Mouse (Mus musculus): ENCODE data around the gene Gng2. TPM values are rescaled to one million over a fixed set of nuclear protein-coding genes. Genes with fewer than 3 reads are reported as not detected.
A peak's percentile ranks its signal among the peaks of the same experiment; 100 is the strongest.

The Gng2 gene
- polyA plus RNA-seq, 1 experiment from 2014 or later = 39.9 TPM

GRCm38 (mm10) chr14:19839600-19840332 is 137.7 kb downstream of the Gng2 start:
- WGBS = 27% methylated on average over 15 of the region's 15 CpGs
- H3K4me2 ChIP-seq = peak overlapping the region; percentile 65
- peak overlapping the region; percentile 74 for H3K9ac ChIP-seq
- no peak for ATAC-seq (ENCODE audit: extremely low read depth, insufficient number of reproducible peaks, low FRiP score, low TSS enrichment)
- H3K4me1 ChIP-seq = no peaks in the 10 kb centered on the region
- H3K9me3 ChIP-seq = no peaks in the 10 kb centered on the region
- no peak overlapping the region for H3K27ac ChIP-seq (replicated peaks)
- H3K27me3 ChIP-seq (replicated peaks) = peaks cover 12% of the 10 kb centered on the region; the same call in 1 of the 2 replicates
- H3K36me3 ChIP-seq = no peaks in the 10 kb centered on the region
- peak overlapping the region; percentile 44 for H3K4me3 ChIP-seq

GRCm38 (mm10) chr14:19836289-19836688 is 141.1 kb downstream of the Gng2 start:
- WGBS = 82% methylated on average over 3 of the region's 3 CpGs
- ATAC-seq (ENCODE audit: extremely low read depth, insufficient number of reproducible peaks, low FRiP score, low TSS enrichment) = no peak
- H3K9me3 ChIP-seq = no peaks in the 10 kb centered on the region

GRCm38 (mm10) chr14:19825481-19825880 is 151.9 kb downstream of the Gng2 start:
- Histone ChIP-seq H3K27me3 (replicated peaks) (peaks cover 21% of the 10 kb centered on the region), H3K4me2 (peak overlapping the region; percentile 24), H3K9me3 (no peaks in the 10 kb centered on the region), H3K36me3 (peaks cover 15% of the 10 kb centered on the region), H3K4me1 (peaks cover 25% of the 10 kb centered on the region), H3K27ac (replicated peaks) (no peak overlapping the region), H3K9ac (peak overlapping the region; percentile 12; the same call in 1 of the 2 replicates), H3K4me3 (no peak overlapping the region)
- 40% methylated on average over 11 of the region's 11 CpGs for WGBS
- no peak for ATAC-seq (ENCODE audit: extremely low read depth, insufficient number of reproducible peaks, low FRiP score, low TSS enrichment)

More at GRCm38 (mm10) chr14:19836289-19836688, 141.1 kb downstream of the Gng2 start:
- Histone ChIP-seq H3K4me2 (no peak overlapping the region), H3K36me3 (no peaks in the 10 kb centered on the region), H3K27ac (replicated peaks) (no peak overlapping the region), H3K4me3 (no peak overlapping the region), H3K4me1 (no peaks in the 10 kb centered on the region), H3K27me3 (replicated peaks) (peaks cover 8% of the 10 kb centered on the region; the same call in 1 of the 2 replicates), H3K9ac (no peak overlapping the region)

GRCm38 (mm10) chr14:19823321-19824142 is 153.9 kb downstream of the Gng2 start, which contains the start of gene Rtraf:
Rtraf (minus strand) TSS chr14:19823824.
- H3K9ac ChIP-seq = peak within 1 kb of the TSS; percentile 97
- no peaks in the 10 kb centered on the region for H3K9me3 ChIP-seq
- ATAC-seq (ENCODE audit: extremely low read depth, insufficient number of reproducible peaks, low FRiP score, low TSS enrichment) = peak; percentile 94
- peak within 1 kb of the TSS; percentile 99 for H3K4me3 ChIP-seq
- under 1% methylated on average over 80 of the region's 80 CpGs for WGBS
- H3K4me1 ChIP-seq = peaks cover 25% of the 10 kb centered on the region
- peak within 1 kb of the TSS; percentile 91 for H3K27ac ChIP-seq (replicated peaks)
- peak within 1 kb of the TSS; percentile 73 for H3K4me2 ChIP-seq
- peaks cover 32% of the 10 kb centered on the region for H3K36me3 ChIP-seq
- H3K27me3 ChIP-seq (replicated peaks) = peaks cover 13% of the 10 kb centered on the region

Other genes with a start within 250 kb of the Gng2 start
- gene Nid2, start 226.4 kb downstream of the Gng2 start, polyA plus RNA-seq (2015; fragmentation: Nextera tagmentation; extraction: Ambion mirVana) = 124 and 138 TPM in 2 replicates
- gene Rtraf, start 153.8 kb downstream of the Gng2 start, polyA plus RNA-seq (2015; fragmentation: Nextera tagmentation; extraction: Ambion mirVana) = 172 and 178 TPM in 2 replicates
- 8.0 and 9.9 TPM in 2 replicates for gene Saysd1, start 160.9 kb upstream of the Gng2 start, polyA plus RNA-seq (2015; fragmentation: Nextera tagmentation; extraction: Ambion mirVana)
- gene Kcnk5, start 204.2 kb upstream of the Gng2 start, polyA plus RNA-seq (2015; fragmentation: Nextera tagmentation; extraction: Ambion mirVana) = 3.0 and 3.1 TPM in 2 replicates

All from heart, embryonic 13.5 days (tissue).